Mouse (Mus musculus): ENCODE data around the gene Tchp.
A peak's percentile ranks its signal among the peaks of the same experiment; 100 is the strongest.

The Tchp gene

GRCm38 (mm10) chr5:114698044-114698746 lies 9.4 kb upstream of the Tchp start:
- DNase-seq (ENCODE audit: low spot score), result no peak

- DNase-seq (ENCODE audit: low spot score), result no peak
Measured at GRCm38 (mm10) chr5:114699015-114699414, 8.5 kb upstream of the Tchp start.

GRCm38 (mm10) chr5:114702403-114703392 lies 4.9 kb upstream of the Tchp start:
- DNase-seq (ENCODE audit: low spot score), result peak; percentile 58

GRCm38 (mm10) chr5:114708491-114708890 lies 931 bp downstream of the Tchp start:
- DNase-seq (ENCODE audit: low spot score), result no peak

- DNase-seq (ENCODE audit: low spot score), result no peak
Measured at GRCm38 (mm10) chr5:114709357-114709756, 1.8 kb downstream of the Tchp start.

GRCm38 (mm10) chr5:114714551-114714950 lies 7.0 kb downstream of the Tchp start:
- no peak for DNase-seq (ENCODE audit: low spot score)

- no peak for DNase-seq (ENCODE audit: low spot score)
Measured at GRCm38 (mm10) chr5:114717292-114717691, 9.7 kb downstream of the Tchp start.

GRCm38 (mm10) chr5:114717937-114718336 lies 10.4 kb downstream of the Tchp start:
- DNase-seq (ENCODE audit: low spot score), result no peak

GRCm38 (mm10) chr5:114718483-114718882 lies 10.9 kb downstream of the Tchp start:
- no peak for DNase-seq (ENCODE audit: low spot score)

- DNase-seq (ENCODE audit: low spot score), result no peak
Measured at GRCm38 (mm10) chr5:114719003-114719927, 11.7 kb downstream of the Tchp start.

GRCm38 (mm10) chr5:114719928-114720270 lies 12.3 kb downstream of the Tchp start:
- no peak for DNase-seq (ENCODE audit: low spot score)

GRCm38 (mm10) chr5:114720784-114721183 lies 13.2 kb downstream of the Tchp start:
- DNase-seq (ENCODE audit: low spot score), result no peak

GRCm38 (mm10) chr5:114721969-114722368 lies 14.4 kb downstream of the Tchp start:
- no peak for DNase-seq (ENCODE audit: low spot score)

- no peak for DNase-seq (ENCODE audit: low spot score)
Measured at GRCm38 (mm10) chr5:114722846-114723245, 15.3 kb downstream of the Tchp start.

GRCm38 (mm10) chr5:114728160-114728559 lies 20.6 kb downstream of the Tchp start:
- no peak for DNase-seq (ENCODE audit: low spot score)

- no peak for DNase-seq (ENCODE audit: low spot score)
Measured at GRCm38 (mm10) chr5:114730129-114730528, 22.6 kb downstream of the Tchp start.

- no peak for DNase-seq (ENCODE audit: low spot score)
Measured at GRCm38 (mm10) chr5:114731498-114731897, 23.9 kb downstream of the Tchp start.

GRCm38 (mm10) chr5:114731969-114732368 lies 24.4 kb downstream of the Tchp start:
- DNase-seq (ENCODE audit: low spot score), result no peak

GRCm38 (mm10) chr5:114733606-114734005 lies 26.0 kb downstream of the Tchp start:
- DNase-seq (ENCODE audit: low spot score), result no peak

- no peak for DNase-seq (ENCODE audit: low spot score)
Measured at GRCm38 (mm10) chr5:114737090-114737887, 29.7 kb downstream of the Tchp start.

- no peak for DNase-seq (ENCODE audit: low spot score)
Measured at GRCm38 (mm10) chr5:114738707-114739241, 31.2 kb downstream of the Tchp start.

Data from c-Kit-positive CD71-positive TER-119-positive erythroid progenitor cells, embryonic 14.5 days (primary cell).